Mouse (Mus musculus): ENCODE measurements at regions not wholly inside any gene's neighbourhood (a gene's known extent, or its start where the extent isn't known, plus 50 kb on each side); places are given as distances from the start of the nearest gene placed in this dataset.

- TF ChIP-seq GATA4 (IDR thresholded peaks at IDR 0.05; ENCODE audit: insufficient replicate concordance, low read length), result no peak
Observed at GRCm38 (mm10) chrX:19313286-19313685, 167.8 kb downstream of the Tex13c3 start.

- no peak for TF ChIP-seq GATA4 (IDR thresholded peaks at IDR 0.05; ENCODE audit: insufficient replicate concordance, low read length)
Observed at GRCm38 (mm10) chrX:19311809-19312559, 169.1 kb downstream of the Tex13c3 start.

- no peak for TF ChIP-seq GATA4 (IDR thresholded peaks at IDR 0.05; ENCODE audit: insufficient replicate concordance, low read length)
Observed at GRCm38 (mm10) chrX:19311377-19311776, 169.7 kb downstream of the Tex13c3 start.

- no peak for TF ChIP-seq GATA4 (IDR thresholded peaks at IDR 0.05; ENCODE audit: insufficient replicate concordance, low read length)
Observed at GRCm38 (mm10) chrX:19288171-19288570, 192.9 kb downstream of the Tex13c3 start.

DNA sequence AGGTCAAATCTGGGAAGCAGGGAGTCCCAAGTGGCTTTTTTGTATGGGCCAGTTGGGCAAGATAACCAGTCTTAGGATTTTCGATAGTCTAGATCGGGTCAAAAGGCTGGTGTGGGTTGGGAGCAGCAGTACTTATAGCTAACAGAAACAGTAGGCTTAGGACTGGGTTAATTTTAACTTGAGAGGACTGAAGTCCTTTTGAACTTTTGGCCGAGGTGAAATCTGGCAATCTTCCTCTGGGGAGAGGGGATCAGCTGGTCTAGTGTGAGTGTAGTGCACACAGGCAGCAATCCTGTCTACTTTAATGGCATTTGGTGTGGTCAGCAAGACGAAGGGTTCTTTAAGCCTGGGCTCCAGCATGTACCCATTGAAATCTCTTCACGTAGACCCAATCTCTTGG lies 194.7 kb downstream of the Tex13c3 start:
- no peak for TF ChIP-seq GATA4 (IDR thresholded peaks at IDR 0.05; ENCODE audit: insufficient replicate concordance, low read length)

GRCm38 (mm10) chrX:19285773-19286172 lies 195.3 kb downstream of the Tex13c3 start:
- TF ChIP-seq GATA4 (IDR thresholded peaks at IDR 0.05; ENCODE audit: insufficient replicate concordance, low read length), result no peak

DNA sequence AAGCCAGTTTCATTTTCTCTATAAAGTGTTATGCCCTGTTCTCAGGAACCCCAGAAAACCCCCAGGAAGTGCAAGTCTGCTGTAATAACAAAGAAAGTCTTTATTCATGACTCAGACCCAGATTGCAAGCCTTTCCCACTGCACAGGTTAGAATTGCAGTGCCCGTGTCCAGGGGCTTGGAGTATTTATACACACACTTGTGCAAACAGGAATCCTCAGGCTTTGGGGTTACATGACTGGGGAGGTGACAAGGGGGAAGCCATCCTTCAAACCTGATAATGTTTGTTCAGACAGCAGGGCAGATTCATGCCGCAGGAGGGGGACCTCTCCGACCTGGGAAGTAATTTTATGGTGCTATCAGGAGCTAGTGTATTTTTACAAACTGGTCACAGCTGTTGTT lies 198.0 kb downstream of the Tex13c3 start:
- TF ChIP-seq GATA4 (IDR thresholded peaks at IDR 0.05; ENCODE audit: insufficient replicate concordance, low read length), result no peak

DNA sequence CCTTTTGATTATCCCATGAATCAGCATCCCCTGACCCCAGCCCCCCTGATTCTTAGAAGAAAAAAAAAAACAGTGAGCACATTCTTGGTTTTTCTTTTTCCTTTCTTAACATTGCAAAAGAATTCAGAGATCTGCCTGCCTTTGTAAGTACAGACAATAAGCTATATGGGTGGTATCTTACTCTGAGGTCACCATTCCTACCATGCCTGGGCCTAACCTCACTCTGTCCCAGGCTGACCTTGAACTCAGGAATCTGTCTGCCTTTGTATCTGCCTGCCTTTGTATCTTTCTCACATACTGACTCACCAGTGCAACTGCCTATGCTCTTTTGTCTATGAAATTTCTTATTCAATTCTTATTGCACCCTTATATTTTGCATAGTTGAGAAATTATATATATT lies 216.9 kb downstream of the Tex13c3 start:
- TF ChIP-seq GATA4 (IDR thresholded peaks at IDR 0.05; ENCODE audit: insufficient replicate concordance, low read length), result no peak

GRCm38 (mm10) chrX:19246777-19247619 lies 234.1 kb downstream of the Tex13c3 start:
- TF ChIP-seq GATA4 (IDR thresholded peaks at IDR 0.05; ENCODE audit: insufficient replicate concordance, low read length), result no peak

DNA sequence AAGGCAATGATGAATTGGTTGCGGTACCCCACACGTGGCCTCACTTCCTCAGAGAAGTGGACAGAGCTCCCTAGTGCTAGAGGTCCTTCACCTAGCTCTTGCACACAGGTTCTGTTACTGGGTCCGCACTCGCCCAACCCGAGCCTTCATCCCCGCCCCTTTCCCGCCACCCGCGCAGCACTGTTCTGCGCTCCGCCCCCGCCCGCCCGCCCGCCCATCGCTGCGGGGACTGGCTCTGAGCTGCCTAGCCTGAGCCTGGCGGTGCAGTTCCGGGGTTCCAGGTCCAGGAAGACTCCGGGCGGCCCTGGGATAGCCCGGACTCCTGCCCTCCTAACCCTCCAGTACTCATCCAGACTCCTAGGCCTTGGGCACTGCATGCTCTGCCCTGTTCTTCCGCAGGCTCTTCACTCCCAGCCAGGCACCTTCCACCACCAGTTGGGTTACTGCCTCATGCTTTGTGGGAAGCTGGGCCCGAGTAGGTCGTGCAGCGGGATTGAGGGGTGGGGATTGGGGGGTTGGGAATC lies 243.3 kb downstream of the Tex13c3 start:
- no peak for TF ChIP-seq GATA4 (IDR thresholded peaks at IDR 0.05; ENCODE audit: insufficient replicate concordance, low read length)

DNA sequence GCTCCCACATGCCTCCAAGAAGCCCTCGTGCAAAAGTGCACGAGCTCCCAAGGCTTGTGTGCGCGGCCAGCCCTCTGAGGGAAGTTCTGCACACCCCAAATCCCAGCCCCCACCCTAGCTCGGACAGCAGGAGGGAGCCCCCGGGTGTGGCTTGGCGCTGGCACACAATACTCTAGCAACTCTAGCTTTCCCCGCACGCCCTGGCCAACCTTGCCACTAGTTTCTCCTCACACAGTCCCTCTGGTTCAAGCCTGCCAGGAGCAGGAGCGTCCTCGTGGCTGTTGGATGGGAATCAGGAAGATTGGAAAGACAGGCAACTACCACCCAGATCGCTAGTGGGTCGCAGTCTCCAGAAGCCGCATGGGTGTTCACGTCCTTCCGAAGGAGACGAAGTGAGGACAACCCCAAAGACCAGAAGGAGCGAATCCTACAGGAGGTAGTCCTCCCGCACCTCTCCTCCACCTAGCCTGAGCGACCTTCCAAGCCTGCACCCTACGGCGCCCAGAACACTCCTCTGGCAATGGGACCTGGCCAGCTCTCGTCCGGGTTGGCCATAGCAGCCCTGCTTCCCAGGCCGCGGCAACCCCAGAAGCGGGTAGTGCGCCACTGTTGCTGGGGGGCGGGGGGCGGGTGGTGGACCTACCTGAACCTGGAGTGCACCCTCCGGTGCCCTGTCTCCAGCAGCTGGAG lies 243.9 kb downstream of the Tex13c3 start:
- TF ChIP-seq GATA4 (IDR thresholded peaks at IDR 0.05; ENCODE audit: insufficient replicate concordance, low read length), result no peak

GRCm38 (mm10) chrX:19235449-19235848 lies 245.7 kb downstream of the Tex13c3 start:
- no peak for TF ChIP-seq GATA4 (IDR thresholded peaks at IDR 0.05; ENCODE audit: insufficient replicate concordance, low read length)

- no peak for TF ChIP-seq GATA4 (IDR thresholded peaks at IDR 0.05; ENCODE audit: insufficient replicate concordance, low read length)
Observed at GRCm38 (mm10) chrX:19231823-19232222, 249.3 kb downstream of the Tex13c3 start.

GRCm38 (mm10) chrX:19223336-19223735 lies 257.8 kb downstream of the Tex13c3 start:
- TF ChIP-seq GATA4 (IDR thresholded peaks at IDR 0.05; ENCODE audit: insufficient replicate concordance, low read length), result no peak

GRCm38 (mm10) chrX:19220785-19221496 lies 260.2 kb downstream of the Tex13c3 start:
- no peak for TF ChIP-seq GATA4 (IDR thresholded peaks at IDR 0.05; ENCODE audit: insufficient replicate concordance, low read length)
